ENCODE assay signal across 13 mouse cellular contexts in genomic region chr11:5368492-5368891, GRCm38 (mm10).
"Had no signal": no experiment of that assay in that cellular context is flagged by ENCODE, and none has a peak within 500 bp of the region (broad histone marks: within the 10 kb centered on the region; RNA-seq: fewer than 3 reads in every experiment).

No protein-coding gene starts in this region.

- ATAC-seq: hindbrain, postnatal 0 days; inflammation-experienced regulatory T-cells, adult 6 months; intestine, embryonic 16.5 days; midbrain, embryonic 13.5 days had no signal

- DNase-seq: kidney, adult 18-20 months; kidney, postnatal 10 days; layer of hippocampus, postnatal 36 days had no signal

- H3K9ac ChIP-seq: kidney, embryonic 15.5 days; limb, embryonic 12.5 days; limb, embryonic 15.5 days; liver, embryonic 13.5 days; midbrain, embryonic 13.5 days had no signal

- H3K4me2 ChIP-seq: kidney, embryonic 15.5 days; limb, embryonic 12.5 days; limb, embryonic 15.5 days; midbrain, embryonic 13.5 days had no signal

- H3K27me3 ChIP-seq: kidney, embryonic 15.5 days; limb, embryonic 12.5 days; limb, embryonic 15.5 days; liver, embryonic 13.5 days; midbrain, embryonic 13.5 days had no signal

- H3K4me1 ChIP-seq: limb, embryonic 12.5 days; limb, embryonic 15.5 days; midbrain, embryonic 13.5 days had no signal

- H3K9me3 ChIP-seq: kidney, embryonic 15.5 days; limb, embryonic 12.5 days; limb, embryonic 15.5 days; liver, embryonic 13.5 days; midbrain, embryonic 13.5 days had no signal

- H3K27ac ChIP-seq: hindbrain, postnatal 0 days; kidney, embryonic 15.5 days; left cerebral cortex, adult 2 months; limb, embryonic 12.5 days; limb, embryonic 15.5 days; liver, embryonic 13.5 days; macrophage; midbrain, embryonic 13.5 days had no signal

- H3K36me3 ChIP-seq: kidney, embryonic 15.5 days; limb, embryonic 12.5 days; limb, embryonic 15.5 days; liver, embryonic 13.5 days; midbrain, embryonic 13.5 days had no signal

- H3K4me3 ChIP-seq: kidney, embryonic 15.5 days; left cerebral cortex, adult 2 months; limb, embryonic 12.5 days; limb, embryonic 15.5 days; liver, embryonic 13.5 days; midbrain, embryonic 13.5 days had no signal
